Mouse (Mus musculus) midbrain, embryonic 15.5 days (tissue): Measurements from ENCODE around the gene Mlph. TPM values are rescaled to one million over a fixed set of nuclear protein-coding genes. Genes with fewer than 3 reads are reported as not detected.

Experiments used
- polyA plus RNA-seq: library from polyadenylated mRNA; unstranded; fragments of >200 nt; fragmentation: Nextera tagmentation; extraction: Ambion mirVana; gene quantifications from 2 replicates; pipeline ENCODE4 v1.2.1, GENCODE M21; 2015

The Mlph gene
- polyA plus RNA-seq, 1 experiment from 2014 or later: 0.46 TPM

Other genes starting within 250 kb of the Mlph start
- gene Col6a3, start 71.1 kb upstream of the Mlph start, polyA plus RNA-seq: 7.3 and 8.8 TPM in 2 replicates
- gene Prlh, start 38.0 kb downstream of the Mlph start, polyA plus RNA-seq: not detected in 2 replicates
- gene Rab17, start 54.6 kb downstream of the Mlph start, polyA plus RNA-seq: 0.18 TPM in 1 of 2 replicates, not detected in the other
- 34.3 and 38.0 TPM in 2 replicates for gene Lrrfip1, start 83.7 kb downstream of the Mlph start, polyA plus RNA-seq
- 0.15 and 0.18 TPM in 2 replicates for gene Rbm44, start 230.0 kb downstream of the Mlph start, polyA plus RNA-seq